Mouse (Mus musculus): ENCODE data around the gene C87436.
"Not testable (repeated sequence)": the region's sequence is repeated elsewhere in the genome, so short reads cannot be mapped to it uniquely, and the experiment has no call there.

Gene C87436

GRCm38 (mm10) chr6:86487358-86488148 lies 49.4 kb downstream of the C87436 start:
- DNase-seq: no peak

GRCm38 (mm10) chr6:86488149-86488485 lies 49.9 kb downstream of the C87436 start:
- DNase-seq: no peak

GRCm38 (mm10) chr6:86489945-86490344 lies 51.8 kb downstream of the C87436 start:
- no peak for DNase-seq

- DNase-seq: not testable (repeated sequence)
Measured at GRCm38 (mm10) chr6:86490413-86490812, 52.2 kb downstream of the C87436 start.

GRCm38 (mm10) chr6:86493469-86494263 lies 55.5 kb downstream of the C87436 start:
- DNase-seq: no peak

GRCm38 (mm10) chr6:86494767-86495166 lies 56.6 kb downstream of the C87436 start:
- no peak for DNase-seq

- no peak for DNase-seq
Measured at GRCm38 (mm10) chr6:86495661-86496060, 57.5 kb downstream of the C87436 start.

GRCm38 (mm10) chr6:86496127-86496526 lies 58.0 kb downstream of the C87436 start:
- no peak for DNase-seq

GRCm38 (mm10) chr6:86496585-86496984 lies 58.4 kb downstream of the C87436 start:
- DNase-seq: no peak

GRCm38 (mm10) chr6:86497071-86497815 lies 59.1 kb downstream of the C87436 start:
- DNase-seq: no peak

GRCm38 (mm10) chr6:86497942-86498732 lies 60.0 kb downstream of the C87436 start:
- DNase-seq: no peak

- no peak for DNase-seq
Measured at GRCm38 (mm10) chr6:86499571-86500109, 61.5 kb downstream of the C87436 start.

- no peak for DNase-seq
Measured at GRCm38 (mm10) chr6:86503513-86503912, 65.3 kb downstream of the C87436 start.

- no peak for DNase-seq
Measured at GRCm38 (mm10) chr6:86505671-86506070, 67.5 kb downstream of the C87436 start.

GRCm38 (mm10) chr6:86506309-86506708 lies 68.1 kb downstream of the C87436 start:
- DNase-seq: no peak

GRCm38 (mm10) chr6:86507116-86507515 lies 68.9 kb downstream of the C87436 start:
- no peak for DNase-seq

GRCm38 (mm10) chr6:86508736-86509135 lies 70.6 kb downstream of the C87436 start:
- DNase-seq: no peak

- no peak for DNase-seq
Measured at GRCm38 (mm10) chr6:86509194-86509865, 71.2 kb downstream of the C87436 start.

GRCm38 (mm10) chr6:86509866-86510200 lies 71.7 kb downstream of the C87436 start:
- DNase-seq: no peak

GRCm38 (mm10) chr6:86510979-86511378 lies 72.8 kb downstream of the C87436 start:
- no peak for DNase-seq

- DNase-seq: no peak
Measured at GRCm38 (mm10) chr6:86513296-86513695, 75.1 kb downstream of the C87436 start.

GRCm38 (mm10) chr6:86516021-86516420 lies 77.8 kb downstream of the C87436 start:
- no peak for DNase-seq

All from cerebellum, adult 9-10 months (tissue).